Mouse (Mus musculus): ENCODE measurements at regions not wholly inside any gene's neighbourhood (a gene's known extent, or its start where the extent isn't known, plus 50 kb on each side); places are given as distances from the start of the nearest gene placed in this dataset.
A peak's percentile ranks its signal among the peaks of the same experiment; 100 is the strongest.

DNA sequence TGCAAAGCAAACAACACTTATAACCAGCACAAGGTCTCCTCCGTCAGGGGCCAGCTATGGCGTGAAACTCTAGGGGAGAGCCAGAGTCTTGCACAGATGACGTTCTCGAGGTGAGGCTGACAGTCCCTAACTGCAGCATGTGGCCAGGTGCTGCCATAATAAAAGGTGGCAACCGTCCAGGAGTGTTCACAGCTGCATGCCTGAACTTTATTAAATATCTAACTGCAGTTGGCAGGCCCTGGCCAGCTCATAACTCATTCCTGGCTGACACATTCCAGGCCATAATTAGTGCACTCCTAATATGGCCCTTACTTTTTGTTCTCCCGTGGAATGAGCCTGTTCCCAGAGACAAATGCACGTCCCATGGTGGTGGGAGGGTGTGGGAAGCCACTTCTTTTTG lies 169.6 kb downstream of the Gas1 start:
- peak; percentile 23 for DNase-seq (ENCODE audit: low read depth, low spot score)

DNA sequence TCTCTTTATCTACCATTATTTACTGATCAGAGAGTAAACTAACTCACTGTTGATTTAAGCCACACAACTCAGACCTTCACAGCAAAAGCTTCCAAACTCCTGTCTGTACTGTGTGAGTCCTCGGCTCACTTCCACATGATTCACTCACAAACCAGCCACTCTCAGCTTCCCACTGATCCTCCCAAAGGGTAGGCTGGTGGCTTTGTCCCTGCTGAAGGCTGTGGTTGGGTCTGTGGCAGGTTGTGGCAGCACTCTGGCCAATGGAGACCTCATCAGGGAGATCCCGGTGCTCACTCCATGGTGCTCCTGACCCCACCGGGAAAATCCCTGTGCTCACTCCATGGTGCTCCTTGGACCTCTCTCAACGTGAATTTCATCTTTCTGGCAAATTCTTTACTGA lies 170.1 kb downstream of the Gas1 start:
- DNase-seq (ENCODE audit: low read depth, low spot score): no peak

DNA sequence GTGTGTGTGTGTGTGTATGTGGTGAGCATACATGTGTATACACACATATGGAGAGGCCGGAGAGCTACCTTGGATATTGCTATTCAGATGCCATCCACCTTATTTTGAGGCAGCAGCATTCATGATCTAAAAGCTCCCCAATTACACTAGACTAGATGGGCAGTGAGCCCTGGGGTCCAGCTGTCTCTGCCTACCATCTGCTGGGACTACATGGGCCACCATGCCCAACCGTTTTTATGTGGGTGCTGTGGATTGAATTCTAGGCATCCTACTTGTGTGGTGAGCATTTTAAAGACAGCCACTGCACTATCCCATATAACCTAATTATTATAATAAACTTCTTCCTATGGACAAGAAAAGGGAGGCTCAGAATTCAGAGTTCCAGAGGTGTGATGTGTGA lies 172.6 kb downstream of the Gas1 start:
- no peak for DNase-seq (ENCODE audit: low read depth, low spot score)

DNA sequence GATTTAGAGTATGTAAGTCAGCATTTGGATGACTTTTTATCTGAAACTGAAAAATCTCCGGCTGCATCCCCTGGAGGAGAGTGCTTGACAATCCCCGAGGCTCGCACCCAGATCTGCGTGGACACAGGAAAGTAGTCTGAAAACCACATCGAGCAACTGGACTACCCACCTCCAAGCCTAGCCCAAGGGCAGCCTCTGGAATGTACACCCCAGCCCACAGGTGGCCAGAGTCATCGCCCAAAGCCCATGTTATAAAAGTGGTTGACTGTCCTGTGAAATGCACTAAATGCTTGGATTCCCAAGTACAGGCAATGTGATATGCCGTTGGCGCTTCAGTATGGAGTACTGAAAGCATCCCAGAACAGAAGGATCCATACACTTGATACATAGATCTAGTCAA lies 175.1 kb downstream of the Gas1 start:
- no peak for DNase-seq (ENCODE audit: low read depth, low spot score)

DNA sequence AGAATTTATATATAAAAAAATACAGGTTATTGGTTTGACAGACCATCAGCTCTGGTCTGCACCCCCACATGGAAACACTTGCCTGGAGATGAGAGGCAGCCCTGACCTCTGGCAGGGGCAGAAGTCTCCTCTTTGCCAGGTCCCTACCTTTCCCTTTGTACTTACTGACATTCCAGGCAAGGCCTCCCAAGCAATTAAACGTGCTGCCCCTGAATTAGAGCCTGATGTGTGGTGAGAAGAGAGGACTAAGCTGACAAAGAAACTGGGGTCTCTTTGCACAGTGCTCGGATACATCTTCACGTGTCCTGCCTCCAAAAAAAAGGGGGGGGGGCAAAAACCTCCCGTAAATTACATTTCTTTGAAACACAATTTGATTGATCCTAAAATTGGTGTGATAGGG lies 175.5 kb downstream of the Gas1 start:
- DNase-seq (ENCODE audit: low read depth, low spot score): no peak

DNA sequence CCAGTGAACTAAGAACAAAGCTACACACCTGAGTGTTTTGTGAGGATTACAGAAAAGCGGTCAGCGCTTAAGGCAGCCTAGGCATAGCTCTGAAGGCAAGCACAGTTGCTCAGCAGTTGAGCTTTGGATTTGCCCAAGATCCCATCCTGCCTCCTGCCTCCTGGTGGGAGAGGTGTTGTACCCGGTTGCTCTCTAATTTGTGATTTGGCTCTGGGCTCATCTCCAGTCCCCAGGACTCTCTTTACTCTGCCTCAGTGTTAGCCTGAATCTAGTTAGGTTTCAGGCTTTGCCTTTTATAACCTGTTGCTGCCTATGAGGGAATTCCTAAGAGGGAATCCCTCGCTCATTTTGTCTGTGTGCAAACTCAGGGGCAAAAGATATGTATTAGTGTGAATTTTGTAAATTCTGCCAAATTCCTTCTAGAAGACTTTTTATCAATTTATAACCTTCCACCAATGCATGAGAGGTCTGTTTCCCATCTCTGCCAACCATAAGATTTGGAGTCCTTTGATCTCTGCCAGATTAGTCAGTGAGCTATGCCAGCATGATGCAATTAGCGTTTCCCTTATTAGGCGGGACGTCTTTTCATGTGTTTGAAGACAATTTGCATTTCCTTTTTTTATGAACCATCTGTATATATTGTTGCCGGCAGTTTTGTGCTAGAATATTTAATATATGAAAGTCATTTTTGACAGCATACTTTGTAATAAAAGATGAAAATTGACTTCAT lies 176.4 kb downstream of the Gas1 start:
- DNase-seq (ENCODE audit: low read depth, low spot score): no peak

DNA sequence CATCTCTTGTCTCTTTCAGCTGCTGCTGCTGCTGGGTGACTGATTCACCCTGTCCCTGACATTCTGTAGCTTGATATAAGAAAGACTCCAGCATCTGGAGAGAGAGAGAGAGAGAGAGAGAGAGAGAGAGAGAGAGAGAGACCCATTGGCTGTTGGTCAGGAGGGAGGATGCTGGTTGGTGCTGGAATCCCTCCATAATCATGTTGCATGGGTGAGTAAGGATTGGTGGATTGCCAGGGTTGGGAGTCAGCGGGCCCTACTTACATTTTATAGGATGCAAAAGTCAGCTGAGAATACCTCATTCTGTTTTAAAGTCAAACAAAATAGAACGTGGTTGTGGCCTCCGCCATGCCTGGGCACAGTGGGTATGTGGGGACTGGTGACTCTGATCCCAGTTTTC lies 174.5 kb upstream of the Tut7 start:
- DNase-seq (ENCODE audit: low read depth, low spot score): no peak

DNA sequence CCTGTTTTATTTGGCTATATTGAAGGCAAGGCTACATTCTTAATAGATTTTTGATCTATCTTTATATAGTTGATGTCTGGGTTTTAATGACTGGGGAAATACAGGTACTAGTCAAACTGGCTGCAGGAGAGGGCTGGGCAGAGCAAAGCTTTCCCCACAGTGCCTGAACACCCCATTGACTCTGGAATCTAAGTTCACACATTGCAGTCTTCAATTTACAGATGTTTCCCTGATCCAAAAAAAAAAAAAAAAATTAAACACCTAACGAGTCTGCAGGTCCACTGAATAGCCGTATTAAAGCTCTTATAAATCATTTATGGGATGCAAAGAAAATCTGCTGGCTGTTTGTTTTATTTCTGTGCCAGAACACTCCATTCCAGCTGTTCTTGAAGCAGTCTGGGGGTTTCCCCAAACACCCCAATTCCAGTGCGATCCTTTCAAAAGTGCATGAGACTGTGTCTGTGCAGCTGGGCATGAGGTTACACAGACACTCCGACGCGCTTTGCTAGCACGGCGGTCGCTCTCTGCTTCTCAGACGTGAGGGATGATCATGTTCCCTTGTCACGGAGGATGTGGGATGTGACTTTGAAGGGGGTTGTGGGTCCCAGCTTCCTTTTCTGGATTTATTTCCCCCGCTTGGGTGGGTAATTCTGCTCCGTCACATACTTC lies 173.3 kb upstream of the Tut7 start:
- no peak for DNase-seq (ENCODE audit: low read depth, low spot score)

DNA sequence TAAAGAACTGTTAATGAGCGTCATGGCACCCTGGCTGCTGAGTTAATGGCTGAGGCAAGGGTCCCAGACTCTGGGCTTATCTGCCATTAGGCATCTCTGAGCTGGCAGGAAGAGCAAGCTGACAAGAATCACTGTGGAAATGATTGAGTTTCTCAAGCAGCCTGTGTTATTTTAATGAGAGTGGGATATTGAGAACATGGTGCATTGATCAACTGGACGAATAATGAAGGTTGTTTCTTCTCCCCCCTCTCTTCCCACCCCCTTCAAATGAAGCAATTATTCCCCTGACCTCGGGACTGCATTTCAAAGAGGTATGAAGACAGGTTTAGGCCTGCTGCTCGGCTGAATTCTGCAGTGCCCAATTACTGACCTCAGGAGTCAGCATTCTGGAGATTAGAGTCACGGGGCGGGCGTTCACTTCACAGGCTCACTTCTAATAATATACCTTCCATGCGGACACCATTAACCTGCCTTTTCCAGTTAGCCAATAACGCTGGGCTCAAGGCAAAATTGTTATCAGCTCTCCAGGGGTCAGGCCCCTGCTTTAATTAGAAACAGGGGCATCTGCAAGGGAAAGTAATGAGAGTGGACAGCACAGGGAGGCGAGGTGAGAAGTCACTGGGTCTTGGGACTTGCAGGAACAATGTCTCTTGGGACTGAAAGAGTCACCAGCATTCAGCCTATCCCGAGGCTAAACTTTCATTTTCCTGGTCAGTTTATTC lies 170.0 kb upstream of the Tut7 start:
- DNase-seq (ENCODE audit: low read depth, low spot score): no peak

DNA sequence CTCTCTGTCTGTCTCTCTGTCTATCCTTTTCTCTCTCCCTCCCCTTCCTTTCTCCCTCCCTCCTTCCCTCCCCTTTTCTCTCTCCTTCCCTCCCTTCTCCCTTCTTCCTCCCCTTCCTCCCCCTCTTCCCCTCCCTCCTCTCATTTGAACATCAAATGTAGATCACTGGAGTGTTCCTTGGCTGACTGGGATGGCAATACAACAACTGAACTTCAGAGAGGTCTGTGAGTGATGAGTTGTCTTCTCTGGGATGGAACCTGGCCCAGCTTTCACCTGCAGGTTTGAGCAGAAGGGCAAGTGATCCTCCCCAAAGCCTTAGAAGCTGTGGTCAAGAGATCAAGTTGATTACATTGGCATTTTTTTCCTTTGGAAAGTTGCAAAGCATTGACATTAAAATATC lies 169.4 kb upstream of the Tut7 start:
- no peak for DNase-seq (ENCODE audit: low read depth, low spot score)

DNA sequence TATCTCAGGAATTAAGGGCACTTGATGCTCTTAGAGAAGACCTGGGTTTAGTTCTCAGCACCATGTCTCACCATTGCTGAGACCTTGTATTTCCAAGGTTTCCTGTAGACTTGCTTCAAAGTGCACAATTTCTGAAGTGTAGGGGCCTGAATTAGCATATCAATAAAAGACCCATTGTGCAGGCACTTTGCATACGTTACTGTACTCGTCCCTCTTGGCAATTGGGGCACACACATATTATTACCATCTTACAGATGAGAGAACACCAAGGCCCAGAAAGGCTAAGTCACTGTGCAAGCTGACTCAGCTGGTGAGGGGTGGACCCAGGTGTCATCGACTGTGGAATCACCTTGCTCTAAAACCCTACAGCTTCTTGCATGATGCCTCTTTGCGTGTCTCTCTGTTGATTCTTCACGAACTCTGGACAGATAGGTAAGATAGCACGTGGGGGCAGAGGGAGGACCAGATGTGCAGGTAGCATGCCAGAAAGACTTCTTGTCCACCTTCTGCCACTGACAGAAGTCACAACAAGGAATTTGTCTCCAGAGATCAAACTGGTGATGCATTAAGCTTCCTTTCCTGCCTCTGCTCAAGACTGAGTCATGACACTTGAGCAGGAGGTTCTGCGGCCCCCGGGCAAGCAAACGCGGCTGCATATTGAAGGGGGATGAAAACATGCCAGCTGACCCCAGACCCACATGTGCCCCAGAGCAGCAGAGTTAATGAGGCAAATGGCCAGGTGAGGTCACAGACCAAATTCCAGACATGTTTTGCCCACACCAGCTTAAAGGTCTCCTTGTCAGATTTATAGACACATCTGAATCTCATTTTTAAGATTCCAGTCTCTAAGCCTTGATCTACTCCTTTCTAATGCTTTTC lies 167.7 kb upstream of the Tut7 start:
- DNase-seq (ENCODE audit: low read depth, low spot score): no peak

DNA sequence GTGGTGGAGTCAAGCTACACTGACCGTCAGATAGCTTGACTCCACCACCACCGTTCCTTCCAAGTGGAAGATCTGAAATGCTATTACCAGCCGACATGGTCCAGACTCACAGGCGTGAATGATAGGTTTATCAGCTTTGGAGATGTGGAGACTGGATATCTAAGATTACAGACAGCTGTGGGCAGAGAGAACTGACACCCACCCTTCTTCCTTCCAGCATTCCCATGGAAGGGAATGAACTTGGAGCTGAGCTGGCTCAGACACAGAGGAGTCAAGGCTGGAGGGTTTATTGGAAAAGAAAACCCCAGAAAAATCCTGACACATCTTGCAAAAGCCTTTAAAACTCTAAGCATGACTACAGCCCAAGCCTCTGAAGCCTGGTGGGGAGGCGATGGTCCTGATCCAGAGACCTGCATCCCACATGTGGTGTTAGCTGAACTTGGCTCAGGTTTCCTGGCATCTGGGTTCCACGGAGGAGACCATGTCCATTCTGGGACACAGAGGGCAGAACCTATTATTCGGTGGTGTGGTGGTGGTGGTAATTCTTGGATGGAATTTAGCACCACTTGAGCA lies 165.5 kb upstream of the Tut7 start:
- DNase-seq (ENCODE audit: low read depth, low spot score): no peak

DNA sequence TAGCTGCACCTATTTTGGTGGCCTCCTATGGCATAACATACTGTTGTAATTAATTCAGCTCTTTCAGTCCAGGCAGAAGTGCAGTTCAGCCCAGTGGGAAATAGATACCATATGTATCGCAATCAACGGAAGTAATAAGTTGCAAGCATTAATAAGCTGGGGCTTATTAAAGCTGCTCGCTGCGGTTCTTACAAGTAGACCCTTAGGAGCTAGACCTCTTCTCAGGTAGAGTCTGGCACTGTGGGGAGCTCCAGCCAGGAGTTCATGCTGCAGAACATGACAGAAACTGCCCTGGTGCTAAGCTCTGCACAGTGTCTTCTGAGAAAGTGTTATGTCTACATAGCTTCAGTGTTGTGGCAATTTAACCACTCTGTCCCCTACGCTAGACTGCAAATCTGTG lies 153.5 kb upstream of the Tut7 start:
- DNase-seq (ENCODE audit: low read depth, low spot score): no peak

DNA sequence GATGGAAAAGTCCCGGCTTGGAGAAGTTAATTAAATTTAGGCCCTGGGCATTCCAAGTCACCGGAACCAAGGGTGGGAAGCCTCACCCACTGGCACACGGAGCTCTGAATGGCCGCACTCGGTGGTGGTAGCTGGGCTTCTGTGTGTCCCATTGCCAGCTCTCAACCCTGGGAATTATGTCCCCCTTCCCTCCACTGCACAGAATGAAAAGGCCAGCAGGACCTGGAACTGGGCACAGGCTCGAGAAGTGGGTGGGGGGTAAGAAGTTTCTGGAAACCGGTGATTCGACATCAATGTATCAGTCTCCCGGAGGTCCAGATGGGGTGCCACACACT lies 149.1 kb upstream of the Tut7 start:
- no peak for DNase-seq (ENCODE audit: low read depth, low spot score)

DNA sequence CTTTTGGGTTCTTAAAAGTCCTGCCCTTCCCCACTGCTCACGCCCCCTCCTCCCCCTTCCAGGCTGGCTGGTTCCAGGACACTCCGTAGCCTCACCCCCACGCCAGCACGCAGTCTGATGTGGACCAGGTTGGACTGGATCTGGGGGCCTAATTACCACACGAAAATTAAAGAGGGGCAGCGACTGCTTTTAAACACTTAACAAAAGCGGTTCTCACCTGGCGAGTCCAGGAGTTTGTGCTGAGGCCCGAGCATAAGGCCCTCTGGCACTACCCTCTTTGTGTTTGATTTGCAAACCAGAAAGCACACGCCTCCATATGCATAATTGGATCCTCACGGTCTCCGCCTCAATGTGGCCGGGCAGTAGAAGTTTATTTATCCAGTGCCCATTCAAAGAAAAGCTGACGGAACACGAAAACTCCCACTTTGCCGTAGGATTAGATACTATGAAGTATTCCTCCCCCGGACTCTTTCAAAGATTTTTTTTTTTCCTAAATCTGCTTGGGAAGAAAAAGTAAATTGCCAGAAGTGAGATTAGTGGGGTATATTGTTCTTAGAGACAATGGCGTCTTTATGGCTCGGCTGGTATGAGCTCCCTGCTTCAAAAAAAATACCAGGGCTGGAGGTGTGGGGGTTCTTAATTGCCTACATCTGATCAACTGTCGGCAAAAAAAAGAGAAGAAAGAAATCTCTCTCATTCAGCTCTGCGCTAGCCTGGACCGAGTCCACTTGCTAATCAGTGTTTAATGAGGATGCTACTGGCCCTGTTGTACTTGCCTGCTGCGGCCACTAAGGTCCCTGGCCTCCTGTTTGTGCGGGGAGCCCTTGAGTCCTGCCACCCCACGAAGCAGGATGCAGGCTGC lies 148.5 kb upstream of the Tut7 start:
- no peak for DNase-seq (ENCODE audit: low read depth, low spot score)

DNA sequence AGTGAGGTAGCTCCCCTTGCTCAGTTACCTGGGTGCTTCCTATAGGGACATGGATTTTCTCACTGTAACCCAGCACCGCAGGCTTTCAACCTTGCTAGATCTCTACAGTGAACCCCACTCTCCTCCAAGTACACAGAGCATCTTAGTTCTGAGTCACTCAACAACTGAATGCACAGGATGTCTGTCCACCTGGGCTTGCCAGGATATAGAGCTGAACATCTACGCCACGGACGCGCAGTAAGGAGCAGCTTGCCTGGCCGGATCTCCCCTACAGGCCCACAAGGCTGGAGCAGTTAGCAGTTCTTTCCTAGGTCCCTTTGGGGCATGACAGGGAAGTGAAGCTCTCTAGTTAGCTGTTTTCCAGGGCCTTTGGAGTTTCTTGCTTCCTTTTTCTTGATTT lies 147.5 kb upstream of the Tut7 start:
- no peak for DNase-seq (ENCODE audit: low read depth, low spot score)

DNA sequence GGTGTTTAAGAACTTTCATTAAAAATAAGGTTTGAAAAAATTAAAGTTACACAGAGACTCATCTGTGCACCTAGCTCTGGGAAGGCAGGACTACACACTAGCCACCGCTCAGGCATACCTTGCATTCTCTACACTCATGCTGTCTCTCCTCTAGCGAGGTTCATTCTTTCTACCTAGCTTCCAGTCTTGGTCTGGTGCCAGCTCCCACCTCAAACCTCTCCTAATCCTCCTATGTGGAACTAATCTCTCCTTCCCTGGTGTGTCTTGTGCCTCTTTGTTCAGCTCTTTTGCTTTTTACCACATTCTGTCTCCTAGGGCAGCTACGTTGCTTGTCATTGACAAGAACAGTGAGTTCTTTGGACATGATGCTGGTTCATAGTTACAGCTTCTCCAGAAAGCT lies 146.5 kb upstream of the Tut7 start:
- DNase-seq (ENCODE audit: low read depth, low spot score): no peak

DNA sequence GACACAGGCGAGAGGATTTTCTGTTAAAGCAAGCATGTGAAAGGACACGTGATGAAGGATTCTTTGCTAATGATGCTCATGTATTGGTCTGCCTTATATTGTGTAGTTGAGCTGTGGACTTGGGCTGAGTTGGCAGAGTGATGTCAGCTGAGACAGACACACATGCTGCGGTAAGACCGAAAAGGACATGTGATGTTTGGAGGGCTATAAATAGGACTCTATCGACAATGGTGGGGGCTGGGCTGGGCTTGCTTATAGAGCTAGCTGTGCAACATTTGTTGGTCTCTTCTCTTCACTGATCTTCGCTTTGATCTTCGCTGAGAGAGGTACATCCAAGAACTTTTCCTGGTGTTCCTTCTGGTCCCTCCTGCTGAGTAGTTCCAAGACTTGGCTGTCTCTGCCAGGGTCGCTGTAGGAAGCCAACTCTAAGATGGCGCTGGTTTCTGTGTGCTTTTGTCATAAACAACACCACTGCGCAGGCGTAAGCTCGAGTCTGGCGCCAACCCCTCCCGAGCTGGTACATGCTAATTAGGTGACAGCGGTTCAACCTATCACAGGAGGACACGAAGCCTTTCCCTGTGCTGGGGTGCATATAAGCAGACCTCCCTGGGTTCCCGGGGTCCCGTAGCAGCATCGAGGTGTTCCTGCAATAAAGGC lies 145.8 kb upstream of the Tut7 start:
- DNase-seq (ENCODE audit: low read depth, low spot score): no peak

DNA sequence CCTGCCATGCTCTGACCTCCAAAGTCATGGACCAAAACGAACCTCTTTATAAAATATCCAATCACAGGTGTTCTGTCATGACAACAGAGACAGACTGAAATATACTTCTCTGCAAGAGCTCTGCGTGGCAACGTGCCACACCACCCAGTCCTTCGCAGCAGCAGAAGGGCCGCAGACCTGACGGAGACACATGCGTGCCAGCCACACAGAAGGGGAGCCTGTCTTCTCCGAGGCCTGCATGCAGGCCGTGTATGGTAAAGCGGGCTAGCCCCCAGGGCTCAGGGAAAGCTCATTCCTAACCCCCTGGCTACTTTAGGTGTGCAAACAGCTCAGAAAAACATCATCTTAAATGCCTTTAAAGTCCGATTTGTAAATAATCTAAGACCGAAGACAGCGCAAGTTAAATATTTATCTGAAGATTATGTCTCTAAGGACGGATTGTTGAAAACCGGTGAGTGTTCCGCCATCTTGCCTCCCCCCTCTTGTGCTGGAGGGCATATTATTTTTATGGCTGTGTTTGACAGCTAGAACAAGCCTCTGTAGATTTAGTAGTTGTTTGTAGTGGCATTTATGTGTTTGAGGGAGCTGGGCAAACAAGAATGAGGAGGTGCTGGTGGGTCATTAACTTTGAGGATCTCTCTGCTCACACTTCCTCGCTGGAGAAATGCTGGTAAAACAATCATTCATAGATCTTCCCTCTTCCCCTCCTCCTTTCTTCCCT lies 143.7 kb upstream of the Tut7 start:
- DNase-seq (ENCODE audit: low read depth, low spot score): no peak

DNA sequence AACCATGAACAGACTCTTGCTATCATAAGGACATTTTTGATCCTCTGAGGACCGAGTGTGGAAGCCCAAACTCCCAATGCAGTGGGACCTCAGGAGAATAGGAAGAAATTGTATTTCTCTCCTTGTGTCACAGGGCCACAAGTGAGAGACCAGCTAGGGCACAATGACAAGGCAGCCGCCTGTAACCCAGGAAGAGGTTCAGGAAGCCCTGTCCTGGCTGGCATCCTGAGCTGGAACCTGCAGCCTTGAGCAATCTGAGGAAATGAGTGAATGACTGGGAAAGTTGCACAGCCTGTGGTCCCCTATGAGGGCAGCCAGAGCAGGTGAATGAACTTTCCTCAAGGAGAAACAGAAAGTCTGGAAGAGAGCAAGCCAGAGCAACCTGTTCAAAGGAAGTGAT lies 142.0 kb upstream of the Tut7 start:
- no peak for DNase-seq (ENCODE audit: low read depth, low spot score)

All from skeletal muscle tissue, adult 2 months (tissue).